Mouse (Mus musculus) cerebellum, adult 11 months (tissue): ENCODE data around the gene Scn9a.

Experiments
- DNase-seq: peaks from one replicate; pipeline ENCODE4 v3.0.0; 2022

Gene Scn9a

DNA sequence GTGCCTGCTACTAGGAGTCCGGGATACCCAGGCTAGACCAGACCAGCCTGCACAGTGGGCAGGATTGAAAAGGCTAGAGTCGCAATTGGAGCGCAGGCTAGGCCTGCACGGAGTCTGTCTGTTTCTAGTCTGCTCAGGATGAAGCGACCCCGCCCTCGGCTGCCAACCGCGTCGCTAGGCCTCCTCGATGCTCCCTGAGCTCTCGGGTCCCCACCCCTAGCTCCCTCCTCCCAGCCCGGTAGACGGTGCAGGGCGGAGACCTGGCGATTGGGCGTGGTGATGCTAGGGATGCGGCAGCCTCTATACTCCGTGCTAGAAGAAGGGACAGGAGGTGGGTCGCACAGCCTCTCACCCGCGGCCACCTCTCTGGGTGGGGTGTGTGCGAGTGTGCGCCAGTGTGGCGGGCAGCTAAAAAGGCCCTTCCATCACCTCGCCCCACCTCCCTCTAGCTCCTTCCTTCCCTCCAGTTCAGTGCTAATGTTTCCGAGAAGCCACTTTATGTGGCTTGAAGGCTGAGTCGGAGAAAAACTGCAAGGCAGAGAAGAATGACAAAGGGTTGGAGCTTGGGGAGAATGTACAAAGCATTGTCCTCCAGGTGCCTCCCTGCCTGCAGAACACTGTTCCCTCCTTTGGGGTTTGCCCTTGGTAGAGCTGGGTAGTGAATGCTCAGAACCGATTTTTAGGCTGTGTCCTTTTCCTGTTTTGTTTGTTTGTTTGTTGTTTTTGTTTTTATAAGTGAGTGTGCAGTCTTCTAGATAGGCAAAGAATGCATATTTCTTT lies at the start of gene Scn9a:
Gene Scn9a, minus strand, starts transcription at position 383 of the 780 bp plus-strand sequence.
- no peak for DNase-seq

DNA sequence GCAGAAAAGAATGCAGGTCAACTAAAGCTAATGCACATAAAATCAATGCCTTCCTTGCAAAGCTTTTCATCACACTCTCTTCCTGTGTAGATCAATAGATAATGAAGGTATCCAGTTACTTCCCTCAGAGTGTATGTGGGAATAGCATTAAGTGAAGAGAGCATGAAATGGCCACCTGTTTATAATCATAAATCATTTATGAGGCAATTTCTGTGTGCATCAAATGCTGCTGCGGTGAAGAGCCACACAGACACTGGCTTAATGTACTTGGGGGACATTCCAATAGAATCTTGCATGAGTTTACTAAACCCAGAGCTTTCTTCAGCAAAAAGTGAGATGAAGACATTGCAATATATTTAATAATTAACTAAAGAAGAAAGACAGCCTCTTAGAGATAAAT lies 27.2 kb upstream of the Scn9a start:
- DNase-seq = no peak

- no peak for DNase-seq
These were observed 21.7 kb upstream of the Scn9a start for GRCm38 (mm10) chr2:66656430-66656829.

DNA sequence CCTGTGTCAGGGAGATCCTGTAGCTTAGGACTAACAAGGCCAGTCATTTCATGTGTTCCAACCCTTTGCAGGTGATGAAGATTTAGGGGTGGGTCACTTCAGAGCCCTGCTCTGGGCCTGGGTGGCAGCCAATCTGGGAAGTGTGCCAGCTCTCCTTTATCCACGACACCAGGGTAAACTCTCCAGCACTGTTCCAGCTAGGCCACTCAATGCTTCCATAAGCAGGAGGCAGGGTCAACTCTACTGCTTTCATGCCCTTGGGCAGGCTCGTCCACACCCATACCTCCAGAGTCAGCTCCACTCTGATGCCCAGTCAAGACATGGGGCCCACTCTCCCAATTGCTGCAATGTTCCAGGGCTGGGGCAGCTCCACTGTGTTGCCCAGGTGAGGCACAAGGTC lies 20.7 kb upstream of the Scn9a start:
- DNase-seq = no peak

- no peak for DNase-seq
These were observed 9.6 kb upstream of the Scn9a start for GRCm38 (mm10) chr2:66644384-66644783.

DNA sequence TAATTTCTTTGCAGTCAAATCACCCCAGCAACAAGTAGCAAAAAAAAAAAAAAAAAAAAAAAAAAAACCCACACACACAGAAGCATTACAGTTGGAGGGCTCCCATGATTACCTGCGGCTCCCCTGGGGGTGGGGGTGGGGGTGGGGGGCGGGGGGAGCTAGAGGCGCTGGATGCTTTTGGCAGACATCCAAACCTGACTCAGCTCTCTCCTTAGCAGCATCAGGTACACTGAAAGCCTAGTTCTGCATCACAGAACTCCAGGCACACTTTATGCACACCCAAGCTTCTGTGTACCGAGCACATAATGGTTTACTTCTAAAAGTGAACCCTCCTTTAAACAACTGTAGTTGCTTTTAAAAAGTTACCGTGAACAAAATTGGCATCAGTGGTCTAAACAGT lies 2.0 kb downstream of the Scn9a start:
- DNase-seq = no peak

GRCm38 (mm10) chr2:66611091-66611490 lies 23.7 kb downstream of the Scn9a start:
- no peak for DNase-seq

DNA sequence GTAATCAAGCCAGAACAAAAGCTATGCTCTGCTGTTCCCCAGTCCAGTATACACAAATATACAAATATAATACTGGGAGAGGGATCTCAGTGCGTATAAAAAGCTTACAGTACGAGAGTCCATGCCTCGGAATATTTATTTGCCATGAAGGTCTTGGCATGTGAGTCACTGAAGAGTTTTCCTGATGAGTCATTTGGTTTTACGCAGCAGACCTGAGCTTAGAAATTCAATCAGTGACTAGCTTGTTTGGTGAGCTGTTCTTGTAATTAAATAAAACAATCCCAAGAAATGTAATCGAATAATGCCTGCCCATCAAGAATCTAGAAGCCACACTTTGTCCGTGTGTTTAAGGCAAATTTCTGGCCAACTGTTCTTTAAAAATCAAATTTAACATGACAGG lies 37.4 kb downstream of the Scn9a start:
- DNase-seq = no peak

DNA sequence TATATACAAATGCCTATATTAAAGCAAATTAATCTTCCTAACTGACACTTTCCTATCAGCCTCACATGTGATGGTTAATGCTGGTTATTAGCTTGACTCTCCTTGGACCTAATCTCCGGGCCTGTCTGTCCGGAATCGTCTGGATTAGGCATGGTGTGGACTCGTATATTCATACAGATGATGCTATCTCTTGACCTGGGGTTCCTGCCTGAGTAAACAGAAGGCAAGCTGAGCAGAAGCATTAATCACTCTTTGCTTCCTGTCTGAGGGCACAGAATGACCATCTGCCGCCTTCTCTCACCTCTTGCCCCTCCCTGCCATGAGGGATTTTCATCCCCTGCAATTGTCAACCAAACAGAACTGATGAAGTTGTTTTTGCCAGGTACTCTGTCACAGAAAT lies 38.6 kb downstream of the Scn9a start:
- no peak for DNase-seq

GRCm38 (mm10) chr2:66590151-66590550 lies 44.6 kb downstream of the Scn9a start:
- no peak for DNase-seq

GRCm38 (mm10) chr2:66580026-66580808 lies 54.5 kb downstream of the Scn9a start:
- no peak for DNase-seq

DNA sequence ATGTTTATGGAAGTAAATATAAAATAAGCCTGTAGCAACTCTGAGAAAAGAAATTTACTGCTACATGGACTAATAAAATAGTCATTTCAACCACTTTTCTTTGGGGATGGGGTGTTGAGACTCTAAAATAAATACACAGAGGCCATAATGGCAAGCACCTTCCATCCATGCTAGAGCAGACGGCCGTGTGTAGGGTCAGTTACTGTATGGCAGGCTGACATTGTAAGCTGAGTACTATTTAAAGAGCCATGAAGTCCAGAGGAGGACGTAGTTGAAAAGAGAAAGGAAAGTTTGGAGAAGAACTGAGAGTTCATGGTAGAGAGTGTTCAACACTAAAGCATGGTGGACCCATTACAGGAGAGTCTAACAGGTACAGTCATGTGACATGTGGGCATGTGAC lies 86.5 kb downstream of the Scn9a start:
- DNase-seq = no peak

- DNase-seq = no peak
These were observed 114.8 kb downstream of the Scn9a start for GRCm38 (mm10) chr2:66519966-66520365.

- DNase-seq = no peak
These were observed 123.3 kb downstream of the Scn9a start for GRCm38 (mm10) chr2:66511424-66511823.

DNA sequence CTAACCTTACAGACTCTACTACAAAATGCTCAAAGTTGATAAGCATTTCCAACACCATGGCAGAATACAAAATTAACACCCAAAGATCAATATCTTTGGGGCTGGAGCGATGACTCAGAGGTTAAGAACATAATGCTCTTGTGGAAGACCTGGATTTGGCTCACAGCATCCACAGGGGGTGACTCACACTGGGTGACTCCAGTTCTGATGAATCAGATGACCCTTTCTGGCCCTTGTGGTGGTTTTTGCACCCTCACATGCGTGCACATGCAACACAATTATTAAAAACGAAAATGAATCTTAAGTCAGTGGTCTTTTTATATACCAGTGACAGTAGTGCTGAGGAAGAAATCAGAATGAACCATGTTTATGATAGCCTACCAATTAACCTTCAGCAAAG lies 126.7 kb downstream of the Scn9a start:
- DNase-seq = no peak

DNA sequence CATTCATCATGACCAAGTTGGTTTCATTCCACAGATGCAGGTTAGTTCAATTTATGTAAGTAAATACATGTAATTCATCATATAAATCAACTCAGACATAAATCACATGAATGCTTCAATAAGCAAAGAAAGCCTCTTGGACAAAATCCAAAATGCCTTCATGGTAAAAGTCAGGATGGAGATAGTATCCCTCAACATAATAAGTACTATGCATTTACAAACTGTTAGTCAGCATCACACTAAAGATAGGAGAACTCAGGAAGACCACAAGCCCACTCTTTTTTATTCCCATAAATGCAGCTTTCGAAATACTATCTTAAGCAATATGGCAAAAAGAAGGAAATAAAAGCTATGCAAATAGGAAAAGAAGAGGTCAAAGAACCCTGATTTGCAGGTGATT lies 127.1 kb downstream of the Scn9a start:
- no peak for DNase-seq

- no peak for DNase-seq
These were observed 132.6 kb downstream of the Scn9a start for GRCm38 (mm10) chr2:66502158-66502557.

DNA sequence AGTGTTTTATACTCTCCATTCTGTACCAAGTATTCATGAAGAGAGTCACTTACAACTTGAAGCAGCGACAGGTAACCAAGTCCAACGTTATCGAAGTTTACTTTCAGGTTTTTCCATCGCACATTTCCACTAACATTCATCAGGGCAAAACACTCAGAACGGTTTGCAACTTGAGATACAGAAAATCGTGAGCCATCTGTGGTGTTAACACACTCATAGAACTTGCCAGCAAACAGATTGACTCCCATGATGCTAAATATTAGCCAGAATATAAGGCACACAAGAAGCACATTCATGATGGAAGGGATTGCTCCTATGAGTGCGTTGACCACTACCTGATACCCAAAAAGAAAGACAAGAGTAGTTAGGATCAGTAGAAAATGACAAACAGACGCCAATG lies 140.2 kb downstream of the Scn9a start:
- no peak for DNase-seq

GRCm38 (mm10) chr2:66478395-66478794 lies 156.4 kb downstream of the Scn9a start:
- no peak for DNase-seq

DNA sequence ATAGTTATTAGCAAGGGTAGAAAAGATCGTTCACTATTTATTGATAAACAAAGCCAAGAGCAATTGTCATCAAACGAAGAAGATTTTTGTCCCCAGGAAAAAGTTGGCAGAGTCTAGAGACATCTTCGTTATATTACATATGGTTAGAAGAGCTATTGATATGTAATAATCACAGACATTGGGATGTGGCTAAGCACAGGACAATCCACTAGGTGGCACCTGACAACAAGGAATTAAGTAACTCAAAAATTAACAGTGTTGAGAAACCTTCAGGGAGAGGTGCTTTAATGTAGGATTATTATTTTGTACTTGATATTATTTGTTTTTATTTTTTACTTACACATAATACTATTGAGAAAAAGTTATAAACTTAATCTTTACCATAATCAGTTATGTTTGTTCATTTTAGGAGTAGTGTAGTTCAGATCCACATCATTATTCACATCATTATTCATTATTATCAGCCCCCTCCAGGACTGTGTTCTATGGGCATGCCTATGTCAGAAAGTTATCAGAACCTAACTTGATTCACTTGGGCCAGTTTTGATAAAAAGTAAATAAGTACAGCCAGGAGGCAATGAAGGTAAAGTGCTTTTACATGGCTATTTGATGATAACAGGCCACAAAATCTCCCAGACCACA lies 161.5 kb downstream of the Scn9a start:
- no peak for DNase-seq

- no peak for DNase-seq
These were observed 169.3 kb downstream of the Scn9a start for GRCm38 (mm10) chr2:66465484-66465883.

GRCm38 (mm10) chr2:66464874-66465458 lies 169.8 kb downstream of the Scn9a start:
- DNase-seq = no peak

GRCm38 (mm10) chr2:66463916-66464315 lies 170.8 kb downstream of the Scn9a start:
- no peak for DNase-seq

DNA sequence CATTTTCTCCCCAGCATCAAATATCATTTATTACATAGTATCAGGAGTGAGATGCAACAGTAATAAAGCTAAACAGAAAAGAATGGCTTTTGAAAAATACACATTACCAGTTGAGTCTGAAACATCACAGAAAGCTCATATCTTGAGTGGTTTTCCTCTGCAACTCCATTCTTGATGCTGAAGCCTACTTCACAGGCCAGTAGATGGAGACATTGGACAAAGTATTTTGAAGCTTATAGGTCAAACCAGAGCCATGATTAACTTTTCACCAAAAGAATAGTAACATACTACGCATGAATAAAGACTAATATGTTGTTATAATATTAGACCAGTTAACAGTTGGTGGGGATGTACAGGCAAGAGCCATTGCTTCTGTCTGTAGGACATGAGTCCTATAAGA lies 172.3 kb downstream of the Scn9a start:
- DNase-seq = no peak
